Mouse (Mus musculus): ENCODE data around the gene Mvb12b.

GRCm38 (mm10) chr2:33703286-33703685 is 184.5 kb downstream of the Mvb12b start:
- TF ChIP-seq CTCF (IDR thresholded peaks at IDR 0.05; ENCODE audit: low read depth), result no peak
- no peak for TF ChIP-seq EP300 (IDR thresholded peaks at IDR 0.05; ENCODE audit: low read depth)
